Mouse (Mus musculus) neural tube, embryonic 13.5 days (tissue): ENCODE measurements around the gene Pagr1a. TPM values are rescaled to one million over a fixed set of nuclear protein-coding genes. Genes with fewer than 3 reads are reported as not detected.

Experiments used
- ATAC-seq: fragments of 200-750 bp; cut with Nextera tagmentation; 2 replicates; pipeline ENCODE4 v1.8.0; 2017; ENCODE audit warnings: low read depth, mild to moderate bottlenecking, moderate TSS enrichment, moderate library complexity
- H3K27ac ChIP-seq: fragments of 300-500 bp; sonication (generic); replicated peaks from 2 replicates; pipeline ENCODE4 v1.5.1; 2015; ENCODE audit warnings: moderate library complexity, mild to moderate bottlenecking, inconsistent platforms
- H3K27me3 ChIP-seq: fragments of 300-500 bp; sonication (generic); 2 replicates; pipeline ENCODE4 v1.6.1; 2015; ENCODE audit warnings: mild to moderate bottlenecking, inconsistent platforms
- H3K36me3 ChIP-seq: fragments of 300-500 bp; sonication (generic); 2 replicates; pipeline ENCODE4 v1.6.1; 2015; ENCODE audit warnings: mild to moderate bottlenecking, inconsistent platforms
- H3K4me1 ChIP-seq: fragments of 300-500 bp; sonication (generic); replicated peaks from 2 replicates; pipeline ENCODE4 v1.6.1; 2015; ENCODE audit warnings: inconsistent platforms
- H3K4me2 ChIP-seq: fragments of 300-500 bp; sonication (generic); 2 replicates; pipeline ENCODE4 v1.6.1; 2015; ENCODE audit warnings: inconsistent platforms, mild to moderate bottlenecking, moderate library complexity
- H3K4me3 ChIP-seq: fragments of 300-500 bp; sonication (generic); 2 replicates; pipeline ENCODE4 v1.5.1; 2015; ENCODE audit warnings: mild to moderate bottlenecking, inconsistent platforms
- H3K9ac ChIP-seq: fragments of 300-500 bp; sonication (generic); 2 replicates; pipeline ENCODE4 v1.6.1; 2015; ENCODE audit warnings: moderate library complexity, mild to moderate bottlenecking, inconsistent platforms
- H3K9me3 ChIP-seq: fragments of 300-500 bp; sonication (generic); 2 replicates; pipeline ENCODE4 v1.6.1; 2016; ENCODE audit warnings: inconsistent platforms
- WGBS: fragments of 180-500 bp; shearing (Covaris S2); methylation state at CpG from one replicate; pipeline ENCODE4 v1.1.7; 2015; 5-methylcytosine and 5-hydroxymethylcytosine counted together
- polyA plus RNA-seq: library from polyadenylated mRNA; unstranded; fragments of >200 nt; fragmentation: Nextera tagmentation; extraction: Ambion mirVana; gene quantifications from 2 replicates; pipeline ENCODE4 v1.2.1, GENCODE M21; 2015

The Pagr1a gene
- polyA plus RNA-seq, 1 experiment from 2014 or later, result 50.4 TPM

DNA sequence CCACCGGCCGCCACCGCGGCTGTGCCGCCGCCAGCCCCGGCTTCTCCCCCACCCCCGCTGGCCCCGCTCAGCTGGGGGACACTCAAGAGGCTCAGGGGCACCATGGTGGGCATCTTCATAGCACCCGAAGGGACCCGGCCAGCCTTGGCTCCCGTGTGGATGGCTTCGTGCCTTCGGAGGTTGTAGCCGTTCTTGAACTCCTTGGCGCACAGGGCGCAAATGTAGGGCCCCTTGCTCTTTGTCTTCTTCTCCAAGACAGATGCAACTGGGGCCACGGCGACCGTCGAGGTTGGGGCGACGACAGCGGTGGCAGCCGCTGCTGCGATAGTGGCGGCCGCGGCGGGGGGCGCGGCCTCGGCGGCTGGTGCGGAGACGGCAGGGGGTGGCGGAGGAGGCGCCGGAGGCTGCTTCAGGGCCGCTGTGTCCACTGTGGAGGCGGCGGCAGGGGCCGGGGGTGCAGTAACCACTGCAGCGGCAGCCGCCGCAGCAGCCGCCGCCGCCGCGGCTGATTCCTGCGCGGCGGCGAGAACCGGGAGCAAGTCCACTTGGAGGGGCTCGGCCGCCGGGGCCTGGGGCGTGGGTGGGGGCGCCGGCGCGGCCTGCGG, 8.5 kb upstream of the Pagr1a start:
- H3K4me2 ChIP-seq, result peak overlapping the region; percentile 99
- peak overlapping the region; percentile 100 for H3K27ac ChIP-seq
- H3K4me3 ChIP-seq, result peak overlapping the region; percentile 97
- peaks cover 28% of the 10 kb centered on the region for H3K36me3 ChIP-seq
- ATAC-seq, result no peak
- H3K9ac ChIP-seq, result peak overlapping the region; percentile 100
- no peaks in the 10 kb centered on the region for H3K27me3 ChIP-seq
- H3K9me3 ChIP-seq, result no peaks in the 10 kb centered on the region
- under 1% methylated on average over 63 of the region's 65 CpGs for WGBS
- H3K4me1 ChIP-seq, result peaks cover 57% of the 10 kb centered on the region

DNA sequence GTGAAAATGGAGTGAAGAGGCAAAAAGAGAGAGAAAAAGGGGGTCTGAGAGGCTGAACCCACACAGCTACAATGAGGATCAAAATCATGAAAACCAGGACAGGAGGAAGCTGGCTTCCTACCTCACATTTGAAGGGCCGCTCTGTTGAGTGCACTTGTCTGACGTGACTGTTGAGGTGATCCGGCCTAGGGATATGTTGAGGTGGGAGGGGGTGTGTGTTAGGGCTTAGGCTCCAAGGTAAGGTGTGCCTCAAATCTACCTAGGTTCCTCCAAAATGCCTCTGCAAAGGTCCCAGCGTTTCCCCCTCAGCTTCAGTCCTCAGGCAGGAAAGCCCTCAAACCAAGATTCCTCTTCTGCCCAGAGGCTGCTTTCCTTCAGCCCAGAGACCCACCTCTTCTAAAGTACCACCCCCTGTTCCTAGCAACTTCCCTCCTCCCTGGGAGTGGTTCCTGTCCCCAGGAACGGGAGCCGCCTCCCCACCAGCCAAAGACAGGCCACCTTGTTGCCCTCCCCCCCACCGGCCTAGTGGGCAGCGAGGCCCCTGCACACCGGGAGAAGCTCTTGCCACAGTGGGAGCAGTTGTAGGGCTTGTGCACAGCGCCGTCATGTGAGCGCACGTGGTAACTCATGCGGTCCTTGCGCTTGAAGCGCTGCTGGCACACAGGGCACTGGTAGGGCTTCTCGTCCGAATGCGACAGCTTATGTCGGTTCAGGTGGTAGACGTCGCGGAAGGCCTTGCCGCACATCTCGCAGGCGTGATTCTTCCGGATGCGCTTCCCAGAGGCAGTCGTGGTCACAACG, 7.8 kb upstream of the Pagr1a start:
- Histone ChIP-seq H3K9me3 (no peaks in the 10 kb centered on the region), H3K4me2 (peak overlapping the region; percentile 99), H3K9ac (peak overlapping the region; percentile 100), H3K27me3 (no peaks in the 10 kb centered on the region), H3K4me1 (peaks cover 64% of the 10 kb centered on the region), H3K36me3 (peaks cover 28% of the 10 kb centered on the region), H3K4me3 (peak overlapping the region; percentile 97), H3K27ac (peak overlapping the region; percentile 100)
- under 1% methylated on average over 30 of the region's 30 CpGs for WGBS
- peak; percentile 47 for ATAC-seq

DNA sequence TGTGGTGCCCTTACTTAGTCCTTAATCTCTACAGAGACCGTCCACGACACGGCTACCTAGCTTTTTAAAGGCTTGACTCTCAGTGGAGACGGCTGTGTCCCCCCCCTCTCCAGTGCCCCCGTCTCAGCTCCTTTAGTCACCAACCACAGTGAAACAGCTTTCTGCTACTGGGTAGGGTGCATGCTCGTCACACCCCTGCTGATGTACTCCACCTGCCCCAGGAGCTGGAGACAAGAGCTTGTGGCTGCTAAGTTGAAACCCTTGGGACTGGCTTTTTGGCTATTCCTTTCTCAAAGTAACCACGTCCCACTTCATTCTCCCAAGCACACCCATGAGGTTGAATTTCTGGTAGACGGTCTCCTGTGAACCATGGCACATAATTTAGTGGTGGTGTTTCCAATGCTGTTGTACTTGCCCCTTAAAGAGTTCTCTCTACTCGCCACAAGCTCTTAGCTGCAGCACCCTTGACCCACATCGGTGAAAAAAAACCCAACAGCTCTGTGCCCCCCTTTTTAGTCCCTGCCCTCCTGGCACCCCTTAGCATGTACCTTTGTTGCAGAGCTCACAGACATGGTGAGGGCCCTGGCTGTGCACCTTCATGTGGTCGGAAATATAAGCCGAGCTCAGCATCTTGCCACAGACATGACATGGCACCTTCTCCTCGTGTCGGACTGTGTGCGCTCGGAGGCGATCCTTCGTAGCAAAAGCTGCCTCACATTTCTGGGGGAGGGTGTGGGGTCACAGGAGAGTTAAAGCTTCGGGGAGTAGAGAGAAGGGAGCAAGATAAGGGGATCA, 6.9 kb upstream of the Pagr1a start:
- Histone ChIP-seq H3K4me1 (peaks cover 73% of the 10 kb centered on the region), H3K4me2 (peak overlapping the region; percentile 99), H3K4me3 (peak overlapping the region; percentile 97), H3K9me3 (no peaks in the 10 kb centered on the region), H3K27ac (peak overlapping the region; percentile 100), H3K27me3 (no peaks in the 10 kb centered on the region), H3K9ac (peak overlapping the region; percentile 100), H3K36me3 (peaks cover 28% of the 10 kb centered on the region)
- ATAC-seq, result no peak
- WGBS, result 27% methylated on average over 19 of the region's 19 CpGs

DNA sequence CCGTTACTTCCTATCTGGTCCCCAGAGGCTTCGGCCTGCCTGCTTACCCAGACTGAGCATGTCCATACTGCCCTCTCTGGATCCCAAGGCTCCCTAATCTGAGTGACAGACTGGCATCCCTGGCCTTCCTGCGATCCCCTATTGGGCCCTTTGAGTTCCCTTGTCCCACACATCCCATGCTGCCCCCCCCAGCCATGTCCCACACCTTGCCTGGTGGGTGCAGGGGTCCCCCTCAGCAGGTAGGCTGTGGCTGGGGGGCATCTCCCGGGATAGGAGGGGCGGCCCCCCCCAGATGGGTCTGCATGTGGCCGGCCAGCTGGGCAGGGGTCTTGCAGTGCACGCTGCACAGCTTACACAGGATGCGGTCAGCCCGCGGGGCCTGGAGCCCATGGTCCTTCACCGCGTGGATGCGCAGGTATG, 6.1 kb upstream of the Pagr1a start:
- Histone ChIP-seq H3K4me2 (peak overlapping the region; percentile 99), H3K9ac (peak overlapping the region; percentile 100), H3K4me1 (peaks cover 76% of the 10 kb centered on the region), H3K36me3 (peaks cover 28% of the 10 kb centered on the region), H3K4me3 (peak overlapping the region; percentile 97), H3K27me3 (no peaks in the 10 kb centered on the region), H3K27ac (peak overlapping the region; percentile 100), H3K9me3 (no peaks in the 10 kb centered on the region)
- WGBS, result 84% methylated on average over 13 of the region's 13 CpGs
- ATAC-seq, result no peak

DNA sequence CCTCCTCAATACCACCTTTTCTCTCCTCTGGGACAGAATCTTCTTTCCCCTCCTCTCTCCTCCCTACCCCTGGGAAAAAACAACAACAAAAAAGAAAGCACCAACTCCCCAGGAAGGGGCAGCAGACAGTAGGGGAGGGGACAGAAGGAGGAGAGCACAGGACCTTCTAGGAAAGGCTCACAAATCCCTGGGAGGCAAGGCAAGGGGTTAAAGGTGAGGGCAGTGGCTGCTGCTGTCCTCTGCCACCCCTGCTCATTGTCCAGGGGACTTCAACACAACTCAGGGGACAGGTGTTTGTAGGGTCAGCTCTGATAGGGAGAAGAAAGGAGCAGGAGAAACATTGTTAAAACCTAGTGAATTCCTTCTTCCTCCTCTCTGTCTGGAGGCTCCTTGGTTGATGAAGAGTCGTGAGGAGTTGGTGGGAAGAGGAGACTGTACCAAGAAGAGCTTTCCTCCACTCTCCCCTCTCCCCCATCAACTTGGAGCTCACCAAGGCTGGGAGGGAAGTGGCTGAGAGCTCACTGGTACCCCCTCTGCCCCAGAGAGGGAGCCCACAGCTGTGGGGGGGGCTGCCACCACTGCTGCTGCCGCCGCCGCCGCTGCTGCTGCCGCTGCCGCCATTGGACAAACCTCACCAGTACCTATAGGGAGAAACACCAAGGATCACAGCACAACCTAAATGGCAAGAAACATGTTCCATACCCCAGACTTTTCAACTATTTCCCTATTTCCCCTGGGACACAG, 5.5 kb upstream of the Pagr1a start:
- Histone ChIP-seq H3K27ac (peak overlapping the region; percentile 100), H3K27me3 (no peaks in the 10 kb centered on the region), H3K36me3 (peaks cover 28% of the 10 kb centered on the region), H3K4me2 (peak overlapping the region; percentile 99), H3K4me3 (peak overlapping the region; percentile 97; the same call in 1 of the 2 replicates), H3K9me3 (no peaks in the 10 kb centered on the region), H3K4me1 (peaks cover 76% of the 10 kb centered on the region), H3K9ac (peak overlapping the region; percentile 100)
- no peak for ATAC-seq
- 81% methylated on average over 7 of the region's 7 CpGs for WGBS

DNA sequence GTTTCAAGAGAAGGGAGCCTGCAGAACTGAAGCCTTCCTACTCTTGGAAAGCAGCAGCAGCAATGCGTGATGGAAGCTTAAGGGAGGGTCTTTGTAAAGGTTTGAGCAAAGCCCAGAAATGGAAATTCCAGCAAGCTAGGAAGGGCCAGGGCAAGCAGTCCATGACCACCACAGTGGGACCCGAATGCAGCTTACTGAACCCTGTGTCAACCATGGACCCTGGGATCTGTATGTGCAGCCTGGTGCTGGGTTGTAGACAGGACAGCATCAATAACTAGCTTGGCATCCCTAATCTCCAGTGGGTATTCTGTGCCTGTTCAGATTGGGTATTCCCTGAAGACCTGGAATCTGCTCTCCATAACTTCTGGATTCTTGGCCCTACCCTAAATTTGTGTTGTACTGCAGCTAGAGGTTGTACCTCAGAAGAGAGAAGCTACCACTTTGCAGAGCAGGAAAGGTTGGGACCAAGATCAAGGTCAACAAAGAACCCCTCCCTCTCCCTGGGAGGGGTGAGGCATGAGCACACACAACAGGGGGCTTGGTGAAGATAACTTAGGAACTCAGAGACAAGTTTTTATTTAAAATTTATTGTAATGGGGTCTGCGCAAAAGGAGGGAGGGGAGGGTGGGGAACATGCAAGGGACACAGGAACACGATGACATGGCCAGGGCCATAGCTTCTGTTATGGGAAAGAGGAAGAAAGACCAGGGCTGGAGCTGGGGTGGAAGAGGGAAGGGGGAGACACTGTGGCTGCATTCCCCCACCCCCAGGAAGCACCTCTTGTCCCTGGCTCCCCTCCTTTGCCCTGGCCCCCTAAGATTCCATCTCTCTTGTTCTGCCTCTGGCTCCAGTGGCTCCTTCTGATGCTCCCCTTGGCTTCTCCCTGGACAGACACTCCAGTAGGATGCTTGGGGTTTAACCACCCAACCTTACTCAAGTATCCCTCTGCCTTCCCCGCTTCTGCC, 4.7 kb upstream of the Pagr1a start:
- Histone ChIP-seq H3K4me1 (peaks cover 80% of the 10 kb centered on the region), H3K36me3 (peaks cover 28% of the 10 kb centered on the region), H3K27ac (peak overlapping the region; percentile 78), H3K9me3 (no peaks in the 10 kb centered on the region), H3K9ac (peak overlapping the region; percentile 82), H3K27me3 (no peaks in the 10 kb centered on the region), H3K4me2 (peak overlapping the region; percentile 71), H3K4me3 (peak overlapping the region; percentile 54)
- WGBS, result 42% methylated on average over 5 of the region's 5 CpGs
- no peak for ATAC-seq

DNA sequence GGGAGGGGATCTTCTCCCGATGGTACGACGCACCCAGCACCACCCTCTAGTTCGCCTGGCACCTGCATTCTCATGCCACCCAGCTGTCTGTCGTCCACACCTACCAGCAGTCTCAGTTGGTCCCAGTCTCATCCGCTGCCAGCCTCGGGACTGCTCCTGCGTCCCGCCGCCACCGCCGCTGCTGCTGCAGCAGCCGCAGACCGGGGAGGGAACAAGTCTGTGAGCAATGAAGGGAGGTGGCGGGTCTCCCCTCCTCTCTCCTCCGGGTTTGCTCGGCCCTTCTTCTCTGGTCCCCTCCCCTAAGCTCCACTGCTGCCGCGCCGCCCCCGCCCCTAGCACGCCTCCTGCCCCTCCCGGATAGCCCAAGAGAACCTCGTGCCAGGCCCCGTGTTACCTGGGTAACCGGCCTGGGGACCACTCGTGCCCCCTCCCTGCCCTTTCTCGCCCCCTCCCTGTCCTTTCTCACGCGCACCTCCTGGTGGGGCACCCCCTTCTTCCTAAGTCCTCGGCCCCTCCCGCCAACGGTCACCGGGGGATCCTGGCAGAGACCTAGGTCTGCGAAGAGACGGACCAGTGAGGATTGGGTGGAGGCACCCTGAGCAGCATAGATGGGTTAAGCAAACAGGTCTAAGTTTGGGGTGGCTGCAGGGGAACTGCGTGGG, 3.9 kb upstream of the Pagr1a start, which contains the start of the genes Gm42742 and Prrt2:
Gm42742 (minus strand) TSS at position 197 of the 662 bp plus-strand sequence.
Prrt2 (minus strand) TSS at position 311 of the 662 bp plus-strand sequence.
- ATAC-seq, result no peak
- under 1% methylated on average over 37 of the region's 37 CpGs for whole genome bisulfite sequencing
- peak within 1 kb of the TSS; percentile 71 for H3K4me2 ChIP-seq
- no peaks in the 10 kb centered on the region for H3K27me3 ChIP-seq
- H3K9me3 ChIP-seq, result no peaks in the 10 kb centered on the region
- H3K27ac ChIP-seq, result peak within 1 kb of the TSS; percentile 78
- peak within 1 kb of the TSS; percentile 82 for H3K9ac ChIP-seq
- H3K4me3 ChIP-seq, result peak within 1 kb of the TSS; percentile 54
- peaks cover 28% of the 10 kb centered on the region for H3K36me3 ChIP-seq
- H3K4me1 ChIP-seq, result peaks cover 82% of the 10 kb centered on the region

DNA sequence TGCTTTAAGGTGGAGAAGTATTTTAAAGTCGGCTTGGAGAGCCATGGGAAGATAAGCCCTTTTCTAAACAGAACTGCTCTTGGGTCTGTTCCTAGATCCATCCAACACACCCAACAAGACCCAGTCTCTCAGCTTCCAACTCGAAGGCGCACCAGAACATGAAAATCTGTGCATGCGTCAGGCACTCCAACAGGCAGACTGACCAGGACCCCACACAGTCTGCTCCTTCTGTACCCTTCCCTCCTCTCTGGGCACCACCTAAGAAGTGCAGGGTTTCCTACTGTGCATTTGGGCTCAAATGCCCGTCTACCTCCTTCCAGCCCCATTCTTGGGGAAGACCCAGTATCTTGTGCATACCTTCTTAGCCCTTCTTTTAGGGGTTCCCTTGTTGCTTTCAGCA, 3.3 kb upstream of the Pagr1a start:
- Histone ChIP-seq H3K9ac (peak overlapping the region; percentile 82), H3K9me3 (no peaks in the 10 kb centered on the region), H3K27me3 (no peaks in the 10 kb centered on the region), H3K36me3 (peaks cover 31% of the 10 kb centered on the region), H3K4me1 (peaks cover 87% of the 10 kb centered on the region), H3K27ac (peak overlapping the region; percentile 78), H3K4me2 (peak overlapping the region; percentile 71), H3K4me3 (peak overlapping the region; percentile 54)
- no peak for ATAC-seq
- 43% methylated on average over 5 of the region's 5 CpGs for WGBS

DNA sequence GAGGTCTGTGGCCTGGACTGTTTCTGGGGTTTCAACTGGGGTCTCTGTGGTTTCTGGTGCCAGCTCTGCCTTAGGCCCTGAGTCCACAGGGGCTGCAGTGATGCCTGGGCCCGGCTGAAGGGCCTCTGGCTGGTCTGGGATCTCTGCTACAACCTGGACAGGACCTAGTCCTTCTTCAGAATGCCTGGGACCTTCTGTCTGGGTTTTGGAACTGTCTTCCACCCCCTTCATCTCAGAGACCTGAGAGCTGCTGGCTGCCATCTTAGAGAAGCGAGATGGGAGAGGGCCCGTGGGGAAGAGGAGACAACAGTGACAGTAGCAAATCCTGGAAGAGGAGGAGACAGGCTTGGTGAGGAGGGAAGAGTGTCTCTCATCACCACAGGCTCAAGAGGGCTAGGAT, 2.9 kb upstream of the Pagr1a start:
- ATAC-seq, result no peak
- Histone ChIP-seq H3K4me1 (peaks cover 90% of the 10 kb centered on the region), H3K9me3 (no peaks in the 10 kb centered on the region), H3K9ac (peak overlapping the region; percentile 82), H3K27ac (no peak overlapping the region), H3K4me2 (peak overlapping the region; percentile 71), H3K4me3 (peak overlapping the region; percentile 54), H3K36me3 (peaks cover 36% of the 10 kb centered on the region), H3K27me3 (no peaks in the 10 kb centered on the region)
- WGBS, result 64% methylated on average over 3 of the region's 3 CpGs

DNA sequence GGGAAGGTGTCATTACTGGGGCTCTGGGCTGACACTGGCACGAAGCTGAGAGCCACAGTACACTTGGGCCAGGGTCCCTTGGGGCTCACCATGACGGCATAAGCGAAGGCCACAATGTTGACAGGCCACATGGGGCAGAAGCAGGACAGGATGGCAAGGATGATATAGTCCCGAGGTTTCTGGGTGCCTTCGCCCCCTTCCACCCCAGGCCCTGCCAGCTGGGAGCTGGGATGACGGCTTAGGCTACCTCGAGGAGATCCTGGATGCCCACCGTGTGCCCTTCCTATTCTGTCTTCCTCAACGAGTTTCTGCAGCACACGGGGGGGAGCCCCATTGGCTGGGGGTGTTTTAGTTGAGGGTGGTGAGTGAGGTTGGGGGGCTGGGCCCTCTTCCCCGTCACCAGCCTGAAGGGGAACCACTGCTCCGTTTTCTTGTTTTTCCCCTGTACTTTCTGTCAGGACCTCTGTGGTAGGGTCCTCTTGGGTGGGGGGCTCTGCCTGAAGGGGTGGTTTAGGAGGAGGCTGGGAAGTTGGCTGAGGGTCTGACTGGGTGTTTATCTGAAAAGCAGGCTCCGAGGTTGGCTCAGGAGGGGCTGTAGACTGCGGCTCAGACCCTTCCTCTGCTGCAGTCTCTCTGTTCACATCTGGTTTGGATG, 2.3 kb upstream of the Pagr1a start:
- Histone ChIP-seq H3K9me3 (no peaks in the 10 kb centered on the region), H3K4me2 (peak overlapping the region; percentile 71), H3K36me3 (peaks cover 40% of the 10 kb centered on the region), H3K4me1 (peaks cover 90% of the 10 kb centered on the region), H3K27me3 (no peaks in the 10 kb centered on the region), H3K4me3 (peak overlapping the region; percentile 54), H3K9ac (peak overlapping the region; percentile 82), H3K27ac (no peak overlapping the region)
- ATAC-seq, result no peak
- 81% methylated on average over 14 of the region's 14 CpGs for WGBS
